Mouse (Mus musculus) sigmoid colon, adult 10 weeks (tissue): Measurements from ENCODE around the gene Slc44a3. TPM values are rescaled to one million over a fixed set of nuclear protein-coding genes. Genes with fewer than 3 reads are reported as not detected.

Source experiments
- polyA plus RNA-seq: library from polyadenylated mRNA; stranded (reverse); fragments of 350-450 nt; fragmentation: Illumina TruSeq; extraction: RNeasy Lipid Tissue Mini Kit (QIAGEN cat#74804); gene quantifications from one replicate; pipeline ENCODE4 v1.2.3, GENCODE M21; 2014; ENCODE audit warnings: low read depth, low replicate concordance

Gene Slc44a3
- 210 TPM for polyA plus RNA-seq

GRCm38 (mm10) chr3:121532176-121532575, at the start of gene Slc44a3:
TSS of gene Slc44a3 (minus strand) at chr3:121532404.

GRCm38 (mm10) chr3:121425861-121426620, 106.2 kb downstream of the Slc44a3 start, which contains the start of gene Cnn3:
TSS of gene Cnn3 (plus strand) at chr3:121426497.

Other genes with a start within 250 kb of the Slc44a3 start
- gene Tmem56, start 249.3 kb downstream of the Slc44a3 start, polyA plus RNA-seq: 48.5 TPM
- gene Alg14, start 240.6 kb downstream of the Slc44a3 start, polyA plus RNA-seq: 26.4 TPM
- 116 TPM for gene Cnn3, start 105.9 kb downstream of the Slc44a3 start, polyA plus RNA-seq
- not detected for gene 4930432M17Rik, start 138.4 kb upstream of the Slc44a3 start, polyA plus RNA-seq
- gene F3, start 191.1 kb upstream of the Slc44a3 start, polyA plus RNA-seq: 195 TPM